Mouse (Mus musculus) intestine, embryonic 14.5 days (tissue): ENCODE results near the gene Slc12a5. TPM values are rescaled to one million over a fixed set of nuclear protein-coding genes. Genes with fewer than 3 reads are reported as not detected.

ENCODE experiments used
- ATAC-seq: fragments of 200-750 bp; cut with Nextera tagmentation; replicated peaks from 2 replicates; pipeline ENCODE4 v1.8.0; 2017; ENCODE audit warnings: low read depth, moderate number of reproducible peaks, moderate TSS enrichment, moderate library complexity; ENCODE audit not compliant: low FRiP score, low TSS enrichment
- DNase-seq: peaks from one replicate; pipeline ENCODE4 v3.0.0-alpha.2; 2018; ENCODE audit warnings: low spot score
- H3K27ac ChIP-seq: fragments of 300-500 bp; sonication (generic); 2 replicates; pipeline ENCODE4 v1.5.1; 2014; ENCODE audit warnings: low read depth, mild to moderate bottlenecking, control low read depth
- H3K27me3 ChIP-seq: fragments of 300-500 bp; sonication (generic); replicated peaks from 2 replicates; pipeline ENCODE4 v1.6.1; 2014; ENCODE audit warnings: low read length, control low read depth; ENCODE audit not compliant: control insufficient read depth, insufficient read depth
- H3K36me3 ChIP-seq: fragments of 300-500 bp; sonication (generic); 2 replicates; pipeline ENCODE4 v1.6.1; 2014; ENCODE audit warnings: low read length, control low read depth; ENCODE audit not compliant: control insufficient read depth, insufficient read depth
- H3K4me1 ChIP-seq: fragments of 300-500 bp; sonication (generic); replicated peaks from 2 replicates; pipeline ENCODE4 v1.6.1; 2014; ENCODE audit warnings: low read length, control low read depth, mixed read lengths; ENCODE audit not compliant: control insufficient read depth, insufficient read depth
- H3K4me2 ChIP-seq: fragments of 300-500 bp; sonication (generic); 2 replicates; pipeline ENCODE4 v1.6.1; 2014; ENCODE audit warnings: low read length
- H3K4me3 ChIP-seq: fragments of 300-500 bp; sonication (generic); 2 replicates; pipeline ENCODE4 v1.5.1; 2014; ENCODE audit warnings: low read depth, low read length, control low read depth, mixed read lengths
- H3K9ac ChIP-seq: fragments of 300-500 bp; sonication (generic); 2 replicates; pipeline ENCODE4 v1.6.1; 2014; ENCODE audit warnings: mild to moderate bottlenecking, low read length
- H3K9me3 ChIP-seq: fragments of 300-500 bp; sonication (generic); 2 replicates; pipeline ENCODE4 v1.6.1; 2016; ENCODE audit warnings: low read length, control low read depth; ENCODE audit not compliant: control insufficient read depth
- WGBS: fragments of 180-500 bp; shearing (Covaris S2); extraction: QIAGEN DNeasy Blood & Tissue Kit; methylation state at CpG from one replicate; pipeline ENCODE4 v1.1.7; 2014; 5-methylcytosine and 5-hydroxymethylcytosine counted together
- polyA plus RNA-seq: library from polyadenylated mRNA; unstranded; fragments of >200 nt; fragmentation: Nextera tagmentation; extraction: Ambion mirVana; gene quantifications from 2 replicates; pipeline ENCODE4 v1.2.1, GENCODE M21; 2014

Slc12a5 gene
- 1.3 and 1.5 TPM in 2 replicates for polyA plus RNA-seq

- no peak within 1 kb of the TSS for H3K27ac ChIP-seq
- H3K4me3 ChIP-seq: peak within 1 kb of the TSS; percentile 53
- H3K27me3 ChIP-seq: 0 out of 2 replicates have a peak, but pooled peaks cover 8% of the 10 kb centered on the region
- 1% methylated on average over 29 of the region's 54 CpGs for WGBS
- ATAC-seq: peak; percentile 77
- no peaks in the 10 kb centered on the region for H3K9me3 ChIP-seq
- peak within 1 kb of the TSS; percentile 37; the same call in 1 of the 2 replicates for H3K9ac ChIP-seq
- H3K4me2 ChIP-seq: peak within 1 kb of the TSS; percentile 50
- H3K36me3 ChIP-seq: no peaks in the 10 kb centered on the region
- DNase-seq: peak; percentile 82
- peaks cover 10% of the 10 kb centered on the region; the same call in 1 of the 2 replicates for H3K4me1 ChIP-seq
Observed at GRCm38 (mm10) chr2:164960716-164961441, at the start of gene Slc12a5. Gene Slc12a5, plus strand, starts transcription at chr2:164960802.

DNA sequence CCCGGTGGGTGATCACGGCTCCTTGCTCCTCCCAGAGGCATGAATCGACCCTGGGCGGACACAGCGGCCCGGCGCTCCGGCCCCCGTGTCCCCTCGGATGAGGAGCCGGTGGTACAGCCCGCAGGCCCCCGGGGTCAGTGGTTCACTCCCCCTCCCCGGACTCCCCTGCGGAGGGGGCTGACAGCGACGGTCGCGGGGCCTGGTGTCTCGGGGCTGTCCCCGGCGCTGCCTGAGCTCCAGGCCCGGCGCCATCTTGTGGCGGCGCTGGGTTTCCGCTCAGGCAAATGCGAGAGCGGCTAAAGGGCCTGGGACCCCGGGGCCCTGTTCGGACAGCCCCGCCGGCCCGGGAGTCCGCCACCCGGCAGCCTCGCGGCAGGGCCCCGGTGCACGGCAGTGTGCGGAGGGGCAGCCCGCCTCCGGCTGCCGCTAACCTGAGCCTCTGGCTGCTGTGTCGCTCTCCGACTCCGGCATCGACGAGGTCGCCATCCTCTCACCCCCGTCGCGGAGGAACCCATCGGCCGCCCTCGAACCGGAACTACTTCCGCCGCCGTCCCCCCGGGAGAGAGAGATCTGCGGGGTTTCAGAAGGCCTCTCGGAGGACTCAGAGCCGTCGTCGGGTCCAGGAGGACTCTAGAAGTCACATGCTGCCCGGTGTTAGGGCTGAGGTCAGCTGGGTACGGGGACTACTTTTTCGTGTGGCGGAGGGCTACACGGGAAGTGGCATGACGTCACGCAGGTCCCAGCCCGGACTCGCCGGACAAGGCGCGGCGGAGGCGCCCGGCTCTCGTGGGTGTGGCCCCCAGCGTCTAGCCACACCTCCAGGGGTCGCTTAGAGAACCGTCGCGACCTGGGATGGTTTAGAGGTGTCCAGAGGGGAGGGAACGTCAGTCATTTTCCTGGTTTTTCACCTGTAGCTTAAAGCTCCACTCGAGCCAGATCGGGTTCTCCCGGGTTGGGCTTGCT, 49.2 kb upstream of the Slc12a5 start, which contains the start of gene Zfp335:
Gene Zfp335, minus strand, starts transcription at position 672 of the 963 bp plus-strand sequence.
- peak within 1 kb of the TSS; percentile 99 for H3K27ac ChIP-seq
- ATAC-seq: peak; percentile 87
- no peaks in the 10 kb centered on the region for H3K27me3 ChIP-seq
- peaks cover 15% of the 10 kb centered on the region for H3K4me1 ChIP-seq
- H3K9ac ChIP-seq: peak within 1 kb of the TSS; percentile 92
- H3K4me2 ChIP-seq: peak within 1 kb of the TSS; percentile 85
- H3K9me3 ChIP-seq: peaks cover under 1% of the 10 kb centered on the region; the same call in 1 of the 2 replicates
- peaks cover 30% of the 10 kb centered on the region for H3K36me3 ChIP-seq
- DNase-seq: peak; percentile 98
- H3K4me3 ChIP-seq: peak within 1 kb of the TSS; percentile 64
- under 1% methylated on average over 91 of the region's 91 CpGs for whole genome bisulfite sequencing

DNA sequence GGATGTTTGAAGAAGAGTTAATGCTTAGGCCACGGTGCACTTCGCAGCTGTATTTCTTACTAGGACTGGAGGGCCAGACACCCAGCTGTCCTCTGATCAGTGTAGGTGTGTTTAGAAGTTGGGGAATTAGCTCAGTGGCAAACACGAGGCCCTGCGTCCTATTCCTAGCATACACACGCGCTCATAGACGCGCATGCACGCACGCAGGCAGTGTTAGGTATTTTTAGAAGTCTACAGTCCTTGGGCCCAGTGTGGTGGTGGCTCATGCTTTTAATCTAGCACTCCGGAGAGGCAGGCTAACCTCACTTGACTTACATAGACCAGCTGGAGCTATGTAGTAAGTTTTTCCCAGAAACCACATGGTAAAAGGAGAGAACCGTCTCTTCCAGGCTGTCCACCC, 48.5 kb upstream of the Slc12a5 start:
- Histone ChIP-seq H3K4me1 (peaks cover 15% of the 10 kb centered on the region), H3K27ac (peak overlapping the region; percentile 99), H3K4me2 (peak overlapping the region; percentile 85), H3K36me3 (peaks cover 22% of the 10 kb centered on the region), H3K9me3 (no peaks in the 10 kb centered on the region), H3K9ac (peak overlapping the region; percentile 92), H3K4me3 (peak overlapping the region; percentile 64), H3K27me3 (no peaks in the 10 kb centered on the region)
- DNase-seq (no peak), ATAC-seq (peak; percentile 22)
- 11% methylated on average over 12 of the region's 12 CpGs for WGBS

GRCm38 (mm10) chr2:164912749-164913427, 47.7 kb upstream of the Slc12a5 start:
- no peaks in the 10 kb centered on the region for H3K27me3 ChIP-seq
- no peak for DNase-seq
- WGBS: 86% methylated on average over 9 of the region's 9 CpGs
- H3K36me3 ChIP-seq: peaks cover 14% of the 10 kb centered on the region
- ATAC-seq: no peak
- no peaks in the 10 kb centered on the region for H3K9me3 ChIP-seq
- peaks cover 15% of the 10 kb centered on the region for H3K4me1 ChIP-seq
- H3K9ac ChIP-seq: no peak overlapping the region
- peak overlapping the region; percentile 85 for H3K4me2 ChIP-seq
- no peak overlapping the region; the same call in 1 of the 2 replicates for H3K27ac ChIP-seq
- H3K4me3 ChIP-seq: no peak overlapping the region

GRCm38 (mm10) chr2:164913428-164913786, 47.2 kb upstream of the Slc12a5 start:
- Histone ChIP-seq H3K36me3 (peaks cover 9% of the 10 kb centered on the region), H3K27me3 (no peaks in the 10 kb centered on the region), H3K4me2 (no peak overlapping the region), H3K9me3 (no peaks in the 10 kb centered on the region), H3K27ac (no peak overlapping the region), H3K4me1 (peaks cover 15% of the 10 kb centered on the region), H3K4me3 (no peak overlapping the region), H3K9ac (no peak overlapping the region)
- DNase-seq (no peak), ATAC-seq (no peak)
- WGBS: 92% methylated on average over 2 of the region's 2 CpGs

- WGBS: 78% methylated on average over 5 of the region's 5 CpGs
- Histone ChIP-seq H3K27ac (no peak overlapping the region), H3K36me3 (peaks cover 13% of the 10 kb centered on the region), H3K4me3 (no peak overlapping the region), H3K27me3 (no peaks in the 10 kb centered on the region), H3K9ac (no peak overlapping the region), H3K4me2 (no peak overlapping the region), H3K9me3 (no peaks in the 10 kb centered on the region), H3K4me1 (peaks cover 4% of the 10 kb centered on the region; the same call in 1 of the 2 replicates)
- no peak for ATAC-seq
- no peak for DNase-seq
Observed at GRCm38 (mm10) chr2:164916820-164917219, 43.8 kb upstream of the Slc12a5 start.

- Histone ChIP-seq H3K27me3 (no peaks in the 10 kb centered on the region), H3K9me3 (no peaks in the 10 kb centered on the region), H3K4me3 (no peak overlapping the region), H3K27ac (no peak overlapping the region), H3K4me1 (peaks cover 6% of the 10 kb centered on the region; the same call in 1 of the 2 replicates), H3K36me3 (peaks cover 13% of the 10 kb centered on the region), H3K9ac (no peak overlapping the region), H3K4me2 (no peak overlapping the region)
- ATAC-seq (no peak), DNase-seq (no peak)
- 51% methylated on average over 10 of the region's 10 CpGs for WGBS
Observed at GRCm38 (mm10) chr2:164917371-164917770, 43.2 kb upstream of the Slc12a5 start.

DNA sequence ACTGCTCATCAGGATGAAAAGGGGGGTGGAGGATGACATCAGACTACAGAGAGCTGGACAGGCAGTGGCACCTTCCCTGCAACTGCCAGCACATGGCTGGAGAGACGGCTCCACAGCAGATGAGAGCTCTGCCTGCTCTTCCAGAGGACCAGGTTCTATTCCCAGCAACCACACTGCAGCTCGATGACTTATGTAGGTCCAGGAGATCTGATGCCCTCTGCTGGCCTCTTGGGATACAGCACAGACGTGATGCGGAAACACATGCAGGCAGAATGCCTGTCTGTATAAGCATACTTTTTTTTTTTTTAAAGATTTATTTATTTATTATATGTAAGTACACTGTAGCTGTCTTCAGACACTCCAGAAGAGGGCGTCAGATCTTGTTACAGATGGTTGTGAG, 42.3 kb upstream of the Slc12a5 start:
- H3K4me3 ChIP-seq: no peak overlapping the region
- no peaks in the 10 kb centered on the region for H3K27me3 ChIP-seq
- H3K27ac ChIP-seq: no peak overlapping the region
- H3K4me1 ChIP-seq: 0 out of 2 replicates have a peak, but pooled peaks cover 3% of the 10 kb centered on the region
- H3K4me2 ChIP-seq: no peak overlapping the region
- H3K36me3 ChIP-seq: peaks cover 13% of the 10 kb centered on the region
- no peak overlapping the region for H3K9ac ChIP-seq
- DNase-seq: no peak
- no peak for ATAC-seq
- WGBS: 68% methylated on average over 4 of the region's 5 CpGs
- H3K9me3 ChIP-seq: no peaks in the 10 kb centered on the region
